Mouse (Mus musculus): Measurements from ENCODE around the gene Cd2bp2.

The Cd2bp2 gene

GRCm38 (mm10) chr7:127142214-127142613 is 53.6 kb downstream of the Cd2bp2 start:
- no peak for DNase-seq (ENCODE audit: low spot score)
